Mouse (Mus musculus) testis, postnatal 14 days (tissue): ENCODE measurements around the gene Sez6.

Source experiments
- DNase-seq: peaks from one replicate; pipeline ENCODE4 v3.0.0; 2021; ENCODE audit warnings: low spot score

Gene Sez6

DNA sequence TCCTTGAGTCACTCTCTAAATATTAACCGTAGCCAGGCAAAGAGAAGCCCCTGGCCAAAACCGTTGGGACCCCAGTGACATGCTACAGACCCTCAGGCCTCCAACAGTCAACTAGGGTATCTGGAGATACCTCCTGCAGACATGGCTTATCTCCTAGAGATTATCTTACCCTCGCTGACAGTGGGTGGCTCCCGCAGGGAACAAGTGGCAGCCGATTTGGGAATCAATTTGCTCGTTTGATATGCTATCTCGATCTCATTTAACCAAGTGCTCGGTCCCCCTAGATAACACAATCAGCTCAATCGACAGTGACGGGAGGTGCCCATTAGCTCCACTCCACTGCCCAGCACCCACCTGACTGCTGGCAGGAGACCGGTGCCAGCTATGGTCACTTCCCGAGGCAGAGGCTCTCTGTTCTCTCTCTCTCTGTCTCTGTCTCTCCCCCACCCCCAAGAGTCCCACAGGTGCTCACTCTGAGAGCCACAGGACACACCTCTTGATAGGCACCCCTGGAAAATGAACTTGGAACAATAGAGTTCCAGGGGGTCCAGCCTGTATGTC, 19.6 kb downstream of the Sez6 start:
- no peak for DNase-seq

- no peak for DNase-seq
Observed at GRCm38 (mm10) chr11:77950797-77951228, 20.2 kb downstream of the Sez6 start.

GRCm38 (mm10) chr11:77953671-77954070, 23.1 kb downstream of the Sez6 start:
- DNase-seq = no peak

- DNase-seq = no peak
Observed at GRCm38 (mm10) chr11:77956428-77956827, 25.8 kb downstream of the Sez6 start.

GRCm38 (mm10) chr11:77958268-77958667, 27.7 kb downstream of the Sez6 start:
- no peak for DNase-seq

GRCm38 (mm10) chr11:77958932-77959331, 28.3 kb downstream of the Sez6 start:
- no peak for DNase-seq

- no peak for DNase-seq
Observed at GRCm38 (mm10) chr11:77960199-77960598, 29.6 kb downstream of the Sez6 start.

DNA sequence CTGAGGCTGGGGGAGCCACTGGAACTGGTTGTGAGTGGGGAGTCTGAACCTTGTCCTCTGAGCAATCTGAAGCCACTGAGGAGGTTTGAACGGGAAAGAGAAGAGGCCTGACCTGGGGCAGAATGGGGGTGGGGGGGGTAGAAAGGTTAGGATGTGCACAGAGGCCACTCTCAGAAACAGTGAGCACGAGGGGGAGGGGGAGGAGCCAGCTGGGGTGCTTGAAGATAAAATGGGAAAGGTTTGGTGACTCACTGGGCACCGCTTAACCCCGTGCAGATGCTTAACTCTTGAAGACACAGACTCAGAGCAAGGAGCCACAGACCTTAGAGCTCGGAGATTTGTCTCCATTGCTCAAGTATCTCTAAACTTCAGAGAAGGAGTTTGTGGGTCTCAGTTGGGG, 30.3 kb downstream of the Sez6 start:
- no peak for DNase-seq

- no peak for DNase-seq
Observed at GRCm38 (mm10) chr11:77962946-77963345, 32.3 kb downstream of the Sez6 start.

DNA sequence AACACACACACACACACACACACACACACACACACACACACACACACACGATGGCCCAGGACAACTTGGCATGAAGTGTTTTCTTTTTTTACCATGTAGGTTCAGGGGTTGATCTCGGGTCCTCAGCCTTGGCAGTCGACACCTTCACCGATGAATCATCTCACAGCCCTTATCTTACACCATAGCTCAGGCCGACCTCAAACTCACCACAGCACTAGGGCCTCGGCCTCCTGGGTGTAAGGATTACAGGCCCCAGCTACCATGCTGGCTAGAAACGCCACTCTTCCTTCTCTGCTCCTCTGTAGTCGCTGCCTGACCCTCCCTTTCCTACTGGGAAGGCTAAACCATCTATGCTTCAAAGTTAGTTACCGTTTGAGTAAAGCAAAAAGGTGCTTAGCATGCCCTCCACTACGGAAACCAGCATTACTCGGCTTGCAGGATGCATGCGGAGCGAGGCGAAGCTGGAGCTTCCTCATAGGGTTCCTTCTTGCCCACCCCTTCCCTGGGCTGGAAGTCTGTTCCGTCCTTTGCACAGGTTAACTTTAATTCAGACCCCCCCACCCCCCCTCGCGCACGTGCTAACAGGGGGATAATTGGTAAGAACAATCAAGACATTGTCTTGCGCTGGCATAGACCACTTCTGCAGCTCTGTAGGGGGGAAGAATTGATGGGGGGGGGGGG, 34.0 kb downstream of the Sez6 start:
- DNase-seq = no peak

GRCm38 (mm10) chr11:77965101-77966036, 34.8 kb downstream of the Sez6 start:
- DNase-seq = no peak

DNA sequence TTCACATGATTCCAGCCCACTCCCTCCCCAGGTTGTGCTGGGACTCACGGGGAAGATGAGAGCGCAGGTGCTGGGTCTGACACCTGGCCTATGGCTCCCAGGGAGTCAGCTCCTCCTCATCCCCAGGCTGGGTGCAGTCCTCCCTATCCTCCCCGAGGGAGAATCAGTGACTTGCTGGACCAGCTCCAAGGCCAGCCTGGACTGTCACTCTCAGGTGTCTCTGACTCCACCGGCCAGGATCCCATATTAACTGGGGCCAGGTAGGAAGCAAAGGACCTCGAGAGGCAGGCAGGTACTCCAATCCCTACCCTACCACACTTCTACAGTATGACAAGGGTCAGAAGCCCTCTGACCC, 35.4 kb downstream of the Sez6 start:
- DNase-seq = no peak

GRCm38 (mm10) chr11:77967114-77967513, 36.5 kb downstream of the Sez6 start:
- peak; percentile 49 for DNase-seq

DNA sequence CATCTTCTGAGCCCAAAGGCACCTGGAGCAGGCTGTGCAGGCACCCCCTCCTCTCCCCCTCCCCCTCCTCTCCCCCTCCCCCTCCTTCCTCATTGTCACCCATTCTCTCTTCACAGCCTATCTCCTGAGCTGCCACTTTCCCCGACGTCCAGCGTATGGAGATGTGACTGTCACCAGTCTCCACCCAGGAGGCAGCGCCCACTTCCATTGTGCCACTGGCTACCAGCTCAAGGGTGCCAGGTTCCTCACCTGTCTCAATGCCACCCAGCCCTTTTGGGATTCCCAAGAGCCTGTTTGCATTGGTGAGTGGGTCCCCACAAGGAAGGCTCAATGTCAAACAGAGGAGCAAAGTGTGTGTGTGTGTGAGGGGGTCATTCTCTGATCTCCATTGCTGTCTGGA, 38.2 kb downstream of the Sez6 start:
- DNase-seq = no peak

GRCm38 (mm10) chr11:77970718-77971117, 40.1 kb downstream of the Sez6 start:
- DNase-seq = no peak

DNA sequence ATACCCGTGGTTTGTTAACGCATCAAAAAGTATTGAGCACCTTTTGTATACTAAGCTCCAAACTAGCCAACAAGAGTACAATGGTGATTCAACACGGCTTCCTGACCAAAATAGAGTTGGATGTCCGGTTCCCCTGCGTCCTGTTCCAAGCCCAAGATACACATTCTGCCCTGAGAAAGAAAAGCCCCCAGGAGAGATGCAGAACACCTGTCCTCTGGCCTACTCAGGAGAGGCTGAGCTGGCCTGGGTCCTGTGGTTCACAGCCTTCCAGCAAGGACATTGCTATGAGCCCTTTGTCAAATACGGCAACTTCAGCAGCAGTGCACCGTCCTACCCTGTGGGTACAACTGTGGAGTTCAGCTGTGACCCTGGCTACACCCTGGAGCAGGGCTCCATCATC, 42.9 kb downstream of the Sez6 start:
- DNase-seq = no peak

GRCm38 (mm10) chr11:77974325-77974724, 43.7 kb downstream of the Sez6 start:
- no peak for DNase-seq

DNA sequence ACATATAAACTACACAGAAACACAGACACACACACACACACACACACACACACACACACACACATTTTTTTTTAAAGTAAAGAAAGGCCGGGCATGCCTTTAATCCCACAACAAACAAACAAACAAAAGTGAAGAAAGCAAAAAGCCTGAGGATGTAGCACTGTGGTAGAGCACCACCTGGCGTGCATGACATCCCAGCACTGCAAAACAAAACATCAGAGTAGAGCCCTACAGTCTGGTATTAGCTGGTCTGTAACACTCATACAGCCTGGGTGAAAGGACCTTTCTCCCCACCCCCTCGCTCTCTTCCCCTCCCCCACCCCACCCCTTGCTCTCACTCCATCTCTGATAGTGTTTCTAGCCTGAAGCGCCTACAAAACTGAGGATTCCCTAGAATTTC, 45.3 kb downstream of the Sez6 start:
- DNase-seq = no peak

DNA sequence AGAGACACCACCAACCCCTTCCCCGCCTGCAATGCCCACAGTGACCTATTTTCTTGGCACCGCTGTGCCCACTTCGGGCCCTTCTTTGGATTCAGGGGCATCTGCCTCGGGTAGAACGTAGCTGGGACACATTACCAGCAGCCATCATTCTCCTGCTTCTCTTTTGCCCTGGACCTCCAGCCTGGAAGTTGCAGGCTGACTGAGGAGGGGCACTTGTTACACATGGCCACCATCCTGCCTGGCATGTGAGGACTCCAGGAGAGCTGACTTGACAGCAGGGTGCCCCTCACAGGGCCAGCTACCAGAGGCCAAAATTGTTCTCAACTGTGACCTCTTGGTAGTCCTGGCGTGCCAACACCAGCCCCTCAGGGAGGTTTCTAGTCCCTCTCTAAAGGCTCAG, 47.6 kb downstream of the Sez6 start:
- DNase-seq = no peak

DNA sequence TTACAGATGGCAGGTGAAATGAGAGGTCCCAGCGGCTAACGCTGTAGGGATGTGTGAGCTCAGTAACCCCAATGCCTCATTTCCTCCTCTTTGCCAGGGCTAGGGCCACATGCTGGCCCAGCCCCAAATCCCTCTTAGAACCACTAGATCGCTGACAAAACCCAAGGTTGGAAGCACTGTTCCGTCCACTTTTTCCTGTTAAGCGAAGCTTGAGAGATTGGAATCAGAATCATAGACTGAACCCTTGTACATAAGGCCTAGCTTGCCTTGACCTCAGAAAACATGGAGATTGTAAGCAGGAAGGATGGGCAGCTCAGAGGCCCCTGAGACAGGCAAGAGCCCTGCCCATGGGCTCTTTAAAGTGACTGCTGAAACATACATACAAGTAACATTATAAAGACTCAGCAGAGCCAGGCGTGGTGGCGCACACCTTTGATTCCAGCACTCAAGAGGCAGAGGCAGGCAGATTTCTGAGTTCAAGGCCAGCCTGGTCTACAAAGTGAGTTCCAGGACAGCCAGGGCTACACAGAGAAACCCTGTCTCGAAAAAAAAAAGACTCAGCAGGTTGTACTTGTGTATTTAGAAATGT, 48.7 kb downstream of the Sez6 start:
- no peak for DNase-seq

- DNase-seq = peak; percentile 56
Observed at GRCm38 (mm10) chr11:77980281-77981204, 49.9 kb downstream of the Sez6 start.
